Mouse (Mus musculus): ENCODE data around the gene AU021092. TPM values are rescaled to one million over a fixed set of nuclear protein-coding genes. Genes with fewer than 3 reads are reported as not detected.

AU021092 gene
- polyA plus RNA-seq, 1 experiment, result 42.5 TPM

GRCm38 (mm10) chr16:5202681-5203080, 19.4 kb downstream of the AU021092 start:
- no peaks in the 10 kb centered on the region for H3K4me1 ChIP-seq (ENCODE audit: control insufficient read depth, insufficient read depth, low read length)
- H3K4me3 ChIP-seq (ENCODE audit: insufficient read depth, low read depth, low read length), result peak overlapping the region; percentile 82; the same call in 1 of the 2 replicates
- peak; percentile 72 for DNase-seq
- no peak overlapping the region for H3K27ac ChIP-seq (ENCODE audit: insufficient read depth, low read depth, low read length)
- peaks cover 1% of the 10 kb centered on the region; the same call in 1 of the 2 replicates for H3K36me3 ChIP-seq (ENCODE audit: control insufficient read depth, insufficient read depth, low read length)
- WGBS, result 9% methylated on average over 4 of the region's 4 CpGs
- H3K27me3 ChIP-seq (replicated peaks; ENCODE audit: control insufficient read depth, insufficient read depth, low read length), result no peaks in the 10 kb centered on the region
- TF ChIP-seq POLR2A (IDR thresholded peaks at IDR 0.05; ENCODE audit: low read depth, low read length), result no peak
- TF ChIP-seq CTCF (conservative IDR thresholded peaks at IDR 0.05; ENCODE audit: insufficient read depth, insufficient read length, low read depth, low read length), result peak; percentile 78

GRCm38 (mm10) chr16:5195080-5195479, 27.0 kb downstream of the AU021092 start:
- Histone ChIP-seq H3K4me3 (ENCODE audit: insufficient read depth, low read depth, low read length) (no peak overlapping the region), H3K36me3 (ENCODE audit: control insufficient read depth, insufficient read depth, low read length) (no peaks in the 10 kb centered on the region), H3K27ac (ENCODE audit: insufficient read depth, low read depth, low read length) (no peak overlapping the region), H3K27me3 (replicated peaks; ENCODE audit: control insufficient read depth, insufficient read depth, low read length) (no peaks in the 10 kb centered on the region), H3K4me1 (ENCODE audit: control insufficient read depth, insufficient read depth, low read length) (no peaks in the 10 kb centered on the region)
- WGBS, result 28% methylated on average over 6 of the region's 6 CpGs
- DNase-seq, result peak; percentile 86
- TF ChIP-seq CTCF (conservative IDR thresholded peaks at IDR 0.05; ENCODE audit: insufficient read depth, insufficient read length, low read depth, low read length) (peak; percentile 65), POLR2A (IDR thresholded peaks at IDR 0.05; ENCODE audit: low read depth, low read length) (no peak)

GRCm38 (mm10) chr16:5186234-5186633, 35.9 kb downstream of the AU021092 start:
- WGBS, result 66% methylated on average over 7 of the region's 7 CpGs
- TF ChIP-seq CTCF (conservative IDR thresholded peaks at IDR 0.05; ENCODE audit: insufficient read depth, insufficient read length, low read depth, low read length) (no peak), POLR2A (IDR thresholded peaks at IDR 0.05; ENCODE audit: low read depth, low read length) (no peak)
- H3K27me3 ChIP-seq (replicated peaks; ENCODE audit: control insufficient read depth, insufficient read depth, low read length), result no peaks in the 10 kb centered on the region
- H3K4me3 ChIP-seq (ENCODE audit: insufficient read depth, low read depth, low read length), result no peak overlapping the region
- DNase-seq, result no peak
- H3K27ac ChIP-seq (ENCODE audit: insufficient read depth, low read depth, low read length), result no peak overlapping the region
- H3K4me1 ChIP-seq (ENCODE audit: control insufficient read depth, insufficient read depth, low read length), result no peaks in the 10 kb centered on the region
- H3K36me3 ChIP-seq (ENCODE audit: control insufficient read depth, insufficient read depth, low read length), result no peaks in the 10 kb centered on the region

GRCm38 (mm10) chr16:5185691-5186090, 36.4 kb downstream of the AU021092 start:
- peak; percentile 48 for DNase-seq
- Histone ChIP-seq H3K4me3 (ENCODE audit: insufficient read depth, low read depth, low read length) (no peak overlapping the region), H3K36me3 (ENCODE audit: control insufficient read depth, insufficient read depth, low read length) (no peaks in the 10 kb centered on the region), H3K27me3 (replicated peaks; ENCODE audit: control insufficient read depth, insufficient read depth, low read length) (no peaks in the 10 kb centered on the region), H3K27ac (ENCODE audit: insufficient read depth, low read depth, low read length) (peak overlapping the region; percentile 14; the same call in 1 of the 2 replicates), H3K4me1 (ENCODE audit: control insufficient read depth, insufficient read depth, low read length) (no peaks in the 10 kb centered on the region)
- 17% methylated on average over 7 of the region's 7 CpGs for WGBS
- TF ChIP-seq CTCF (conservative IDR thresholded peaks at IDR 0.05; ENCODE audit: insufficient read depth, insufficient read length, low read depth, low read length) (no peak), POLR2A (IDR thresholded peaks at IDR 0.05; ENCODE audit: low read depth, low read length) (no peak)

- 0 out of 2 replicates have a peak overlapping the region, but pooled peaks have one; percentile 8 for H3K27ac ChIP-seq (ENCODE audit: insufficient read depth, low read depth, low read length)
- WGBS, result 81% methylated on average over 5 of the region's 5 CpGs
- no peaks in the 10 kb centered on the region for H3K36me3 ChIP-seq (ENCODE audit: control insufficient read depth, insufficient read depth, low read length)
- DNase-seq, result no peak
- TF ChIP-seq POLR2A (IDR thresholded peaks at IDR 0.05; ENCODE audit: low read depth, low read length) (no peak), CTCF (conservative IDR thresholded peaks at IDR 0.05; ENCODE audit: insufficient read depth, insufficient read length, low read depth, low read length) (no peak)
- no peaks in the 10 kb centered on the region for H3K4me1 ChIP-seq (ENCODE audit: control insufficient read depth, insufficient read depth, low read length)
- no peak overlapping the region for H3K4me3 ChIP-seq (ENCODE audit: insufficient read depth, low read depth, low read length)
- no peaks in the 10 kb centered on the region for H3K27me3 ChIP-seq (replicated peaks; ENCODE audit: control insufficient read depth, insufficient read depth, low read length)
These were observed 37.1 kb downstream of the AU021092 start for GRCm38 (mm10) chr16:5184956-5185355.

- WGBS, result 53% methylated on average over 8 of the region's 8 CpGs
- H3K36me3 ChIP-seq (ENCODE audit: control insufficient read depth, insufficient read depth, low read length), result no peaks in the 10 kb centered on the region
- TF ChIP-seq CTCF (conservative IDR thresholded peaks at IDR 0.05; ENCODE audit: insufficient read depth, insufficient read length, low read depth, low read length) (no peak), POLR2A (IDR thresholded peaks at IDR 0.05; ENCODE audit: low read depth, low read length) (no peak)
- no peak for DNase-seq
- H3K4me3 ChIP-seq (ENCODE audit: insufficient read depth, low read depth, low read length), result no peak overlapping the region
- H3K27ac ChIP-seq (ENCODE audit: insufficient read depth, low read depth, low read length), result no peak overlapping the region
- H3K27me3 ChIP-seq (replicated peaks; ENCODE audit: control insufficient read depth, insufficient read depth, low read length), result no peaks in the 10 kb centered on the region
- H3K4me1 ChIP-seq (ENCODE audit: control insufficient read depth, insufficient read depth, low read length), result no peaks in the 10 kb centered on the region
These were observed 38.0 kb downstream of the AU021092 start for GRCm38 (mm10) chr16:5184101-5184500.

- Histone ChIP-seq H3K27ac (ENCODE audit: insufficient read depth, low read depth, low read length) (no peak overlapping the region), H3K36me3 (ENCODE audit: control insufficient read depth, insufficient read depth, low read length) (no peaks in the 10 kb centered on the region), H3K4me1 (ENCODE audit: control insufficient read depth, insufficient read depth, low read length) (no peaks in the 10 kb centered on the region), H3K4me3 (ENCODE audit: insufficient read depth, low read depth, low read length) (no peak overlapping the region), H3K27me3 (replicated peaks; ENCODE audit: control insufficient read depth, insufficient read depth, low read length) (no peaks in the 10 kb centered on the region)
- 84% methylated on average over 18 of the region's 18 CpGs for WGBS
- TF ChIP-seq POLR2A (IDR thresholded peaks at IDR 0.05; ENCODE audit: low read depth, low read length) (no peak), CTCF (conservative IDR thresholded peaks at IDR 0.05; ENCODE audit: insufficient read depth, insufficient read length, low read depth, low read length) (no peak)
- no peak for DNase-seq
These were observed 38.7 kb downstream of the AU021092 start for GRCm38 (mm10) chr16:5183310-5183975.

All from kidney, adult 2 months (tissue).